Mouse (Mus musculus) testis, postnatal 14 days (tissue): ENCODE results near the gene Atad5.
"Not testable (repeated sequence)": the region's sequence is repeated elsewhere in the genome, so short reads cannot be mapped to it uniquely, and the experiment has no call there.

Experiments used
- DNase-seq: peaks from one replicate; pipeline ENCODE4 v3.0.0; 2021; ENCODE audit warnings: low spot score

Atad5 gene

DNA sequence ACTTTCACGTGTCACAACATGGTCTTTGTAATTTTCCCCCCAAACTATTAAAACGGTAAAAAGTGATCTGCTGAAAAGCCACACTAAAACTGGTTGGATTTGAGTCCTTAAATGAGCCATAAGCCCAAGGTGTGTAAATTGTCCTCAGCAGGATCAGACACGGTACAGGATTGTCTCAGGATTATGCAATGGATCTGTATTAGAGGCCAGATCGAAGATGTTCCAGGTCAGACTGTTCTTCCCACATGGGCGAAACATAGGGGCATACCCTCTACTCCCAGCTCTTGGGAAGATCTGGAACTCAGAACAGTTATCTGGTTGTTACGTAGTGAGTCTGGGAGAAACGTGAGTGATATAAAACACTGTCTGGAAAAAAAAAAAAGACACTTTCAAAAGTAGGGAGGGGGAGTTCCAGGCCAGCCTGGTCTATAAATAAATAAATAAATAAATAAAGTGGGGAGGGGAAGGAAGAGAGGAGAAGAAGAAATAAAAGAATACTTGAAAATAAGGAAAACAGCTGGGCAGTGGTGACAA is 7.3 kb upstream of the Atad5 start:
- DNase-seq, result no peak

GRCm38 (mm10) chr11:80085356-80086055 is 3.7 kb upstream of the Atad5 start:
- no peak for DNase-seq

DNA sequence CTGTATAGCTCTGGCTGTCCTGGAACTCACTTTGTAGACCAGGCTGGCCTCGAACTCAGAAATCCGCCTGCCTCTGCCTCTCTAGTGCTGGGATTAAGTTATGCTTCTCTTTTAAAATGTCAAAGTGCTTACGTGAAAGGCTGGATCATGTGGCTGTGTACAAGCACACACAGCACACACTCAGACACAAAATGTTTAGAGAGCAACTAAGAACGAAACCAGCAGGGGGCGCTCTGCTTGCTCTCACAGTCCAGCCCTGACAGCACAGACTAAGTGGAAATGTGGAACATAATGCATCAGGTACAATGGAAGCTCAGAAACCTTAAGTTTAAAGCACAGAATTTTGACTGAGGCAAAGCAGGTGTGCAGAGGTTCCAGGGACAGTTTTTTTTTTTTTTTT is 2.4 kb upstream of the Atad5 start:
- peak; percentile 82 for DNase-seq

GRCm38 (mm10) chr11:80089817-80090214 is 616 bp downstream of the Atad5 start:
- no peak for DNase-seq

- no peak for DNase-seq
These were observed 1.5 kb downstream of the Atad5 start for GRCm38 (mm10) chr11:80090555-80091164.

- no peak for DNase-seq
These were observed 9.3 kb downstream of the Atad5 start for GRCm38 (mm10) chr11:80098444-80099056.

DNA sequence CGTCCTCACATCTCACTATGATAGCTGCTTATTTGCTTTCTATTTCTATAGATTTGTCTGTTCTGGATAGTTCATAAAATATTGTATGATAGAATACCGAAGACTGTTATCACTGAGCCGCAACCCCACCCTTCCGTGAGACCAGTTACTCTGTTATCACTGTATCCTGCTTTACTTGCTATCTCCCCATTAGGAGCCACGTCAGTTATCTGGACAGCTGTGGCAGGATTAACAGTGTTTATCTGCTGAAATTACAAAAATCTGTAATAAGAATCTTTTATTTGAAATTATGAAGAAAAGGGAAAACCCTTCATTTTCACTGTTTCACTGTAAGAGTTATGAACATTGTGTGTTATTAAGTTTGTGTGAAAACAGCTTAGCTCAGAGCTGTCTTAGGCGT is 12.1 kb downstream of the Atad5 start:
- DNase-seq, result no peak

DNA sequence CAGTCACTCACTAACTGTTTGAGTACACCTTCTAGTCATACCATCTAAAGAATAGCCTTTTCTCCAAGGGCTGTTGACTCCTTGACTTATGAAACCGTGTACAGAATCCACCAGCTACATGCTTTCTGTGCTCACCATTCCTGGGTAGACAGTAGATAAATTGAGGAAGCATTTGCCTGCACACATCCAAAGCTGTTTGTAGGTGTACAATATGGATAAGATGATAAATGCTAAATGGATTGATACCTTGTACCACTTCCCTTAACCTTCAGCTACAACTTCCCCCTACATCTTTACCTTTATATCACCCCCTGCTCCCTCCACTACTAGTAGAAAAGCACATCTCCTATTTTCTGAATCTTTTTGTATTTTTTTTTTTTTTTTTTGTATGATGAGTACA is 15.2 kb downstream of the Atad5 start:
- no peak for DNase-seq

DNA sequence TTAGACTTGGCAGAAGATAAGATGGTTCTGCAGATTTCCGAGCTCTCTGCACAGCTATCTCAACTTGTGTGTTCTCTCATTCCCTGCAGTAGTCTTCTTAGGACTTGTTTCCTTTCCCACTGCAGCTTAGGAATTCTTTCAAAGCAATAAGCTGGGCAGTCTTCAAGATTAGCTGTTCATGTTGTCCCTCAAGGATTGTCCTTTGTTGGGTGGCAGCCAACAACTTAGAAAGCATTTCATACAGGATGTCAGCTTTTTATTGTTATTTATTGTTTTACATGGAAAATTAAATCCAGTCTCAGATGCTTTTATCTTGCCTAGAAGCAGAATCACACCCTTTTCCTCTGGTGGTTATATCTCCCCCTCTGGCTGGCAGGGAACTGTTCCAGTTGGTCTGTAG is 27.2 kb downstream of the Atad5 start:
- no peak for DNase-seq

GRCm38 (mm10) chr11:80132050-80132449 is 42.9 kb downstream of the Atad5 start:
- no peak for DNase-seq

GRCm38 (mm10) chr11:80134744-80135143 is 45.5 kb downstream of the Atad5 start:
- no peak for DNase-seq

DNA sequence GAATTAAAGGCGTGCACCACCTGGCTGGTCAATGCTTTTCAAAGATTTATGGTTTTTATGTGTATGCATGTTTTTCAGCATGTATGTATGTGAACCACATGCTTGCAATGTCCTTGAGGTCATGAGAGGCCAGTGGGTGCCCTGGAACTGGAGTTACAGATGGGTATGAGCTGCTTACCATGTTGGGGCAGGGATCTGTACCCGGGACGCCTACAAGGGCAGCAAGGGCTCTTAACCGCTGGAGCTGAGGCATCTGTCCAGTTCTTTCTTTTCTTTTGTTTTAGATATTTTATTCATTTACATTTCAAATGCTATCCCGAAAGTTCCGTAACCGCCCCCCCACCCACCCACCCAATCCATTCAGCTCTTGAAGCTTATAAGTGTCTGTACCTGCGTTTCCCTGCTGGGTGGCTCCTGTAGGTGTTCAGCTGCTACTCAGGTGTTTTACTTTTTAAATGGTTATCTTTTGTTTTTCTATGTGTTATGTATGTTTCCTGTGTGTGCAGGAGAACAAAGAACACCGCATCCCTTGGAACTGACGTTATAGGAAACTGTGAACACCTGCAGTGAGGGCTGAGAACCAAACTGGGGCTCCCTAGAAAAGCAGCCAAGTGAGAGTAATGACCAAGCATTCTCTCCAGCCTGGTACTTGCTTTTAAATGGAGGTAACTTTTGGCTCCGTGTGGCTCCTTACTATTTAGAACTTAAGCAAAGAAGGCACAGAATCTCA is 46.9 kb downstream of the Atad5 start:
- DNase-seq, result no peak

- no peak for DNase-seq
These were observed 47.6 kb downstream of the Atad5 start for GRCm38 (mm10) chr11:80136786-80137185.

DNA sequence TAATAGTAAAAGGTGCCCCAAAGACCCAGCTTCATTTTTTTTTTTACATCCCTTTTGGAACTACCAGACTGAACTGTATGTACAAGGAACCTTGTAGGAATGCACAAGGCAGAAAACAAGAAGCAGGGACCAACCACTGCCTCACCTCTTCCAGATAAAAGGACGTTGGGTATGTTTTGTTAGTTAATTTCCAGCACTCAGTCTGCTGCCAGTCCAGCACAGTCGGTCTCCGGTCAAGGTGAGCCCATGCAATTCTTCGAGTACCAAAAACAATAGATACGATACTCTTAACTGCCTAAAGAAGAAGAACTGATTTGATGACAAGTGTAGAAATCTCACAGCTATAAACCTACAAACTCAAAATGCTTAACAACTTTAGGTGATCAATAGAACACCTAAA is 48.6 kb downstream of the Atad5 start:
- DNase-seq, result no peak

DNA sequence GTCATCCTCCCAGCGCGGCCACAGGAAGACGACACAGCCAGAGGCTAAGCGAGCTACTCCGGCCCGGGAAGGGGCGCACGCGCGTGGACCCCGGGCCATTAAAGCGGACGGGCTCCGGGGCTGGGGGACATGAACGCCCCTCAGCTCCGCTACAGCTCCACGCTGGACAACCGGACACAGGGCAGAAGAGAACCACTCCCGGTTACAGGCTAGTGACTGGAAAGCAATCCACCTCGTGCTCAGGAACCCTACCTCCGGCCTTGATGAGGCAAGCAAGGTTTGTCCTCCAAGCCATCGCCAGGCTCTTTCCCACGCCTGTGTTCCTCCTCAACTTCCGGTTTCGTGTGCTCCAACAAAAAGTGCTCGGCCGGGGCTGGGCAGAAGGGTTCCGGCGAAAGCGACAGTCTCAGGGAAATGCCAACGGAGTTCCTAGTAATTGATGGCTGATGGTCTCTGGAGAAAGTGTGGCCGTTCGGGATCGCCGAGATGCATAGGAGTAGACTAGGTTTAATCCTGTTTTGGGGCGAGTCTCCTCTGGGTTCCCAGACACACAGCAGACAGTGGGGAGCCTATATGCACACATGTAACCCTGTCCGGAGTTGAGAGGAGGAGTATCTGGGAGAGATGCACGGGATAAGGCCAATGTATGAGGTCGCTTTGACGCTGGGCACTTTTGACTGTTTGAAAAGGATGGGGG is 52.8 kb downstream of the Atad5 start, which contains the start of gene Tefm:
TSS of gene Tefm (minus strand) at position 351 of the 697 bp plus-strand sequence.
- DNase-seq, result peak; percentile 86

DNA sequence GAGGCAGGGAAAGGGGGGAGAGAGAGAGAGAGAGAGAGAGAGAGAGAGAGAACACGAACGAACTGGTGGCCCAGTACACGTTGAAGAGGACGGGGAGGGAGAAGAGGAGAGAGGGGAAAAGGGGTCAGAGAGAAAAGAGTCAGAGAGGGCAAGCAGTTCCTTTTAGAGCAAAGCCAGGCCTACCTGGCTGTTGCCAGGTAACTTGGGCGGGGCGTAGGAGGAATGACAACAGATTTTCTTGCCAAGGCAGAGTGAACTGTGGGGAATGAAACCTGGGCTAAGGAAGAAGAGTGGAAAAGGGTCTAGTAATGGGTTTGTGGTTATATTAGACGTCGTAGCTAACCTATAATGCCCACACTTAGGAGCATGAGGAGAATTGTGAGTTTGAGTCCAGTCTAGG is 53.7 kb downstream of the Atad5 start:
- DNase-seq, result no peak

- no peak for DNase-seq
These were observed 56.6 kb downstream of the Atad5 start for GRCm38 (mm10) chr11:80145787-80146275.

- DNase-seq, result no peak
These were observed 58.5 kb downstream of the Atad5 start for GRCm38 (mm10) chr11:80147748-80148147.

DNA sequence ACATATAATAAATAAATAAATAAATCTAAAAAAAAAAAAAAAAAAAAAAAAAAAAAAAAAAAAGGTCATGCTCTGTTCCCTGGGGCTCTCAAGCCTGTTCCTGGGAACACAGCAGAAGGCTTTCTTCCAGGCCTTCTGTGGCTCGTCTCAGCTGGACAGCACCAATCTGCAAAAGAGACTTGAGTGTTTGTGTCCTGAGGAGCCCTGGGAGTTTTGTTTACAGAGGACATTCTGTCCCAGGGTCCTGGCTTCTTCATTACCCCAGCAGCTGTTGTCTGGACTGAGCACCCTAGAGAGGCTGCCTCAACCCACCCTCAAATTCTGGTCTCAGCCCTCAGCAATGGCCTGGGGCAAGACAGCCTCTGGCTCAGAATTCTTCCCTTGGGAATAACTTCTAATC is 59.1 kb downstream of the Atad5 start:
- peak; percentile 64 for DNase-seq

GRCm38 (mm10) chr11:80148974-80149373 is 59.8 kb downstream of the Atad5 start:
- not testable (repeated sequence) for DNase-seq

- no peak for DNase-seq
These were observed 60.3 kb downstream of the Atad5 start for GRCm38 (mm10) chr11:80149412-80150023.
